Mouse (Mus musculus) limb, embryonic 11.5 days (tissue): ENCODE data around the gene Hpse2. TPM values are rescaled to one million over a fixed set of nuclear protein-coding genes. Genes with fewer than 3 reads are reported as not detected.

Experiments used
- ATAC-seq: fragments of 200-750 bp; cut with Nextera tagmentation; 2 replicates; pipeline ENCODE4 v1.8.0; 2017; ENCODE audit warnings: low read depth; ENCODE audit not compliant: insufficient number of reproducible peaks, low FRiP score, low TSS enrichment
- DNase-seq: peaks from one replicate; pipeline ENCODE4 v3.0.0-alpha.2; 2015; ENCODE audit warnings: low spot score
- H3K27ac ChIP-seq: fragments of 300-500 bp; sonication (generic); replicated peaks from 2 replicates; pipeline ENCODE4 v1.5.1; 2014; ENCODE audit warnings: low read depth, mild to moderate bottlenecking, low read length
- H3K27me3 ChIP-seq: fragments of 300-500 bp; sonication (generic); 2 replicates; pipeline ENCODE4 v1.6.1; 2014; ENCODE audit warnings: mild to moderate bottlenecking, low read length, mixed read lengths; ENCODE audit not compliant: control insufficient read depth, insufficient read depth
- H3K36me3 ChIP-seq: fragments of 300-500 bp; sonication (generic); 2 replicates; pipeline ENCODE4 v1.6.1; 2014; ENCODE audit warnings: mild to moderate bottlenecking, low read length, moderate library complexity, mixed read lengths; ENCODE audit not compliant: control insufficient read depth, insufficient read depth
- H3K4me1 ChIP-seq: fragments of 300-500 bp; sonication (generic); 2 replicates; pipeline ENCODE4 v1.6.1; 2014; ENCODE audit warnings: low read length, mixed read lengths; ENCODE audit not compliant: control insufficient read depth, insufficient read depth
- H3K4me2 ChIP-seq: fragments of 300-500 bp; sonication (generic); 2 replicates; pipeline ENCODE4 v1.6.1; 2014; ENCODE audit warnings: low read depth, mild to moderate bottlenecking, moderate library complexity; ENCODE audit not compliant: severe bottlenecking
- H3K4me3 ChIP-seq: fragments of 300-500 bp; sonication (generic); 2 replicates; pipeline ENCODE4 v1.5.1; 2014; ENCODE audit warnings: low read depth, low read length
- H3K9ac ChIP-seq: fragments of 300-500 bp; sonication (generic); 2 replicates; pipeline ENCODE4 v1.6.1; 2014; ENCODE audit warnings: mild to moderate bottlenecking, low read length
- H3K9me3 ChIP-seq: fragments of 300-500 bp; sonication (generic); 2 replicates; pipeline ENCODE4 v1.6.1; 2016; ENCODE audit warnings: low read length; ENCODE audit not compliant: control insufficient read depth
- WGBS: fragments of 180-500 bp; shearing (Covaris S2); extraction: QIAGEN DNeasy Blood & Tissue Kit; methylation state at CpG from one replicate; pipeline ENCODE4 v1.1.7; 2014; 5-methylcytosine and 5-hydroxymethylcytosine counted together
- polyA plus RNA-seq: library from polyadenylated mRNA; unstranded; fragments of >200 nt; fragmentation: Nextera tagmentation; extraction: Ambion mirVana; gene quantifications from 2 replicates; pipeline ENCODE4 v1.2.1, GENCODE M21; 2014

Hpse2 gene
- polyA plus RNA-seq, 1 experiment from 2014 or later, result 5.8 TPM

DNA sequence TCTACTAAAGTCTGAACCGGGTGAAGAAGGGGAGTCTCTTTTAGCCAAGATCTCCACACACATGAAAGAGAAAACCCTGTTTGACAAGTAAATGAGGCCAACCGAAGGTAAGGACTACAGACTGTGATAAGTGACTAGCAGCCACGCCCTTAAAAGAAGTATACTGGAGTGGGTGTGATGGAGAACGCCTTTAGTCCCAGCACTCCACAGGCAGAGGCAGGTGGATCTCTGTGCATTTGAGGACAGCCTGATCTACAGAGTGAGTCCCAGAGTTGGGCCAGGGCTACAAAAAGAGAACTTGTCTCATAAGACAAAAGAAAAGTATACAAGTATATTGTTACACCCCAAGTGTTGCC lies 642.3 kb downstream of the Hpse2 start:
- Histone ChIP-seq H3K36me3 (no peaks in the 10 kb centered on the region), H3K27ac (no peak overlapping the region), H3K4me3 (no peak overlapping the region), H3K9me3 (no peaks in the 10 kb centered on the region), H3K4me1 (no peaks in the 10 kb centered on the region), H3K4me2 (no peak overlapping the region), H3K27me3 (no peaks in the 10 kb centered on the region), H3K9ac (no peak overlapping the region)
- DNase-seq (no peak), ATAC-seq (no peak)
- WGBS, result 68% methylated on average over 4 of the region's 4 CpGs

DNA sequence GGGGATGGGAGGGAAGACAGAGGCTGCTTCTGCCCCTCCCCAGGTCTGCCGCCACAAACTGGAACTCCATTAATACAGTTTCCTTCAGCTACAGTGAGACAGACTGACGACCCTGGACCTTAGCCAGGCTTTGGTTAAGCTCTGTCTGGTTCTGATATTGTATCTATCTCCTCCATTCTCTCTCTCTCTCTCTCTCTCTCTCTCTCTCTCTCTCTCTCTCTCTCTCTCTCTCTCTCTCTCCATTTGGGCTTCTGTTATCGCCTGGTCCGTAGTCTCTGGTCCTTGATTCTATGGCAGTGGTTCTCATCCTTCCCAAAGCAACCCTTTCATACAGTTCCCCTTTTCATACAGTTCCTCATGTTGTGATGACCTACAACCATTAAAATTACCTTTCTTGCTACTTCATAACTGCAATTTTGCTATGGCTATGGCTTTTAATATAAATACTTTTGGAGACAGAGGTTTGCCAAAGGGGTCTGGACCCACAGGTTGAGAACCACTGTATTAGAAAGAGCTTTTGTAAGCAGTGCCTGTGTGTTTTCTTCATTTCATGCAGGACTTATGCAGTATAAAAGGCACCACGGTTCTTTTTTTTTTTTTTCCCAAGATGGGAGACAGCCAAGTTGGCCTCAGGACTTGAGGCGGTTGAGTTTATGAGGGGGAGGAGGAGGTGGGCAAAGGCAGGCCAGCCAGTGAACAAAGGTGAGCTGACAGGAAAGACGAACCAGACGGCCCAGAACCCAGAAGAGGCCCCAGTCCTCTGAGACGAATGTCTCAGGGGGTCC lies 642.9 kb downstream of the Hpse2 start:
- Histone ChIP-seq H3K27me3 (no peaks in the 10 kb centered on the region), H3K4me2 (no peak overlapping the region), H3K9ac (no peak overlapping the region), H3K9me3 (no peaks in the 10 kb centered on the region), H3K4me3 (no peak overlapping the region), H3K4me1 (no peaks in the 10 kb centered on the region), H3K27ac (no peak overlapping the region), H3K36me3 (no peaks in the 10 kb centered on the region)
- ATAC-seq, result no peak
- DNase-seq, result no peak
- 62% methylated on average over 9 of the region's 9 CpGs for WGBS

DNA sequence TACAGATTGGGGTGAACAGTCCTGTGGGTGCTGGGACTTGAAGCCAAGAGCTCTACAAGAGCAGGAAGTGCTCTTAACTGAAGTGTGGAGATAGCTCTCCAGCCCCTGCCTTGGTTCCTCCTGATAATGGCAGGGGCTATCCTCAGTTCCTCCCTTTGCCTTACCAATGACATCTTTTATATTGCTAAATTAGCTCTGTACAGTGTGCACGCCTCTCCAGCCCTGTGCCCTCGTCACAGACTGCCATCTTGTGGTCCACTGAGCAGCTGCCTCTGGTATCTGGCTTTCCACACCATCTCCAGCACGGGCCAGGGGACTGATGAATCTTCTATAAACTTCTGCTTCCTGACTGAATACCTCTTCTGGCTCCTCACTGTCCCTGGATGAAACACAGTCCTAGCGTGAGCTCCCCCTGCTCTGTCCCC lies 644.0 kb downstream of the Hpse2 start:
- peak; percentile 67 for DNase-seq
- Histone ChIP-seq H3K4me2 (no peak overlapping the region), H3K4me3 (no peak overlapping the region), H3K27ac (no peak overlapping the region), H3K36me3 (no peaks in the 10 kb centered on the region), H3K9me3 (no peaks in the 10 kb centered on the region), H3K27me3 (no peaks in the 10 kb centered on the region), H3K4me1 (no peaks in the 10 kb centered on the region), H3K9ac (no peak overlapping the region)
- WGBS, result 42% methylated on average over 4 of the region's 4 CpGs
- no peak for ATAC-seq

DNA sequence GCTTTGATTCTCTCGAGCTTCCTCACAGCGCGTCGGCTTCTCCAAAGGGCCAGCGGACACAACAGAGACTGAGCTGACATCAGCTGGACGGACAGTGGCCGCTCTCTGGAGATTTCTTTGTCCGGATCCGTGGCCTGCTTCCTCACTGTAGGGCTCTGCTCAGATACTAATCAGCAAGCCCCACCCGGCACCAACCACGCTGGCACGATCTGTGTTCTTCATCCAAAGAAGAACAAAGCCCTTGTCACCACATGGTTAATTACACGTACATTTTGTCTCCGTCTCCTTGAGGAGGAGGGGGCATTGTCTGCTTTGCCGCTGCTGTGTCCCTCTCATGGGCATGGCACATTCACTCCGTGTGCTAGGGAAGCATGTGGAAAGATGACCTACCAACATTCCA lies 644.9 kb downstream of the Hpse2 start:
- no peak overlapping the region for H3K4me3 ChIP-seq
- 87% methylated on average over 16 of the region's 16 CpGs for WGBS
- no peak overlapping the region for H3K4me2 ChIP-seq
- H3K27me3 ChIP-seq, result no peaks in the 10 kb centered on the region
- DNase-seq (no peak), ATAC-seq (no peak)
- no peak overlapping the region; the same call in 1 of the 2 replicates for H3K9ac ChIP-seq
- H3K9me3 ChIP-seq, result no peaks in the 10 kb centered on the region
- no peaks in the 10 kb centered on the region for H3K4me1 ChIP-seq
- no peak overlapping the region for H3K27ac ChIP-seq
- H3K36me3 ChIP-seq, result no peaks in the 10 kb centered on the region

DNA sequence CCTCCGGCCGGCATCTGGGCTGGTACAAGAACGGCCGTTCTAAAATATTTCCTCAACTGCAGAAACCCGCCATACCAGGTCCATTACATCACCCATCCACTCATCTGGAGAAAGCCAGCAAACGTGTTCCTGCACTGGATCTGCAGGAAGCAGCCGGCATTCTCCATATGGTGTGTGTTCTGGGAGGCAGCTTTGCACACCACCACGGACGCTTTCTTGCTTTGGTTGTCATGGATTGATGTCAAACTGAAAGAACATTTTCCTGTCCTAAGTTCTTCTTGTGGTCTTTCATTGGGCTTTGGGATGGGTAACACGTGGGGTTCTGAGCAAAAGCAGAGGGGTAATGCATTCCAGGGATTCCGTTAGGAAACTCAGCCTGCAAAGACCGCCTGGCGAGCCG lies 646.3 kb downstream of the Hpse2 start:
- ATAC-seq (no peak), DNase-seq (no peak)
- Histone ChIP-seq H3K4me3 (no peak overlapping the region), H3K27me3 (no peaks in the 10 kb centered on the region), H3K9me3 (no peaks in the 10 kb centered on the region), H3K36me3 (no peaks in the 10 kb centered on the region), H3K4me2 (no peak overlapping the region), H3K4me1 (no peaks in the 10 kb centered on the region; the same call in 1 of the 2 replicates), H3K27ac (no peak overlapping the region), H3K9ac (no peak overlapping the region)
- WGBS, result 75% methylated on average over 14 of the region's 14 CpGs

DNA sequence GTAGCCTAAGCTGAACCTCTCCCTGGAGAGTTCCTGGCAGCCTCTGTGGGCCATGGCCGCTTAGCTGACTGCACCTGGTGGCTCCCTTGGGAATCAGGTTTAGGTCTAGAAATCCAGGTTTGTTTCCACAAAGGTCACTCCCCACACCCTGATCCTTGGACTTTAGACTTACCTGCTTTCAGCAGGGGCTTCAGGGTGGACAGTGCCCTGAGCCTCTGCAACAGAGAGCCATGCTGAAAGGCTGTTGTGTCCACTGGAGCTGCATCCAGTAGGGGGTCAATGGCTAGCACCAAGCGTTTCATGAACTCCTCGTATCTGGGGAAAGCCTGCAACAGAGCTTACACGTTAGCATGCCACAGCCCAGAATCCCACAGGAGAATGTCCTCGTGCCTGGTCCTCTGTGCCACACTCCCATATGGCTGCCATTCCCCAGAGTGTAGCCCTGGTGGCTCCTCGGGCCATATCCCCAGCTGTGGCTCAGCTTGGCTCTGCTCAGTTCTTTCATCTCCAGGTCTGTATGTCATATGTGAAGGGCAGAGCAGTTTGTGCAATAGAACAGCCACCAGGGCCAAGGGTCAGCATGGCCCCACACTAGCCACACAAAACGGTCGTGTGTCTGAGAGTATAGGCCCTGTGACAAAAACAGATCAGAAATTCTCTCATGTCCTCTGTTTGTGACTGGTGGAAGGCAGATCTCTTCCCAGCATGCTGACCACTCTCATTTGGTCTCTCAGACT lies 647.8 kb downstream of the Hpse2 start:
- Histone ChIP-seq H3K36me3 (no peaks in the 10 kb centered on the region), H3K4me3 (no peak overlapping the region), H3K27me3 (no peaks in the 10 kb centered on the region), H3K4me2 (no peak overlapping the region), H3K9me3 (no peaks in the 10 kb centered on the region), H3K4me1 (peaks cover 4% of the 10 kb centered on the region; the same call in 1 of the 2 replicates), H3K27ac (no peak overlapping the region), H3K9ac (no peak overlapping the region)
- DNase-seq (no peak), ATAC-seq (no peak)
- WGBS, result 66% methylated on average over 8 of the region's 8 CpGs

DNA sequence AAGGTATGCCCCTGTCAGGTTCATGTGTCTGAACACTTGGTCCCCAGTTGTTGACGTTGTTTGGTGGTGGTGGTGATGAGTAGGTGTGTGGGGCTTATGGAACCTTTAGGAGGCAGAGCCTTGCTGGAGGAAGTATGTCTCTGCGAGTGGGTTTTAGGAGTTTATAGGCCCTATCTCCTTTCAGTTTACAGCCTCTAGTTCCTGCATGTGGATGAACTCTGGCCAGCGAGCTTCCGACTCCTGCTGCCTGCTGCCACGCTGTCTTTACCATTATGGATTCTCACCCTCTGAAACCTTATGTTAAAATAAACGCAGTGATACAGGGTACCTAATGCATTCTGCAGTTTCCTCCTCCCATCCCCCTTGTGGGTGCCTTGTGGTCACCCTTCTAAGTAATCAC lies 648.4 kb downstream of the Hpse2 start:
- ATAC-seq (no peak), DNase-seq (no peak)
- no peaks in the 10 kb centered on the region for H3K9me3 ChIP-seq
- H3K9ac ChIP-seq, result no peak overlapping the region
- no peaks in the 10 kb centered on the region for H3K36me3 ChIP-seq
- H3K4me2 ChIP-seq, result no peak overlapping the region
- no peak overlapping the region for H3K4me3 ChIP-seq
- peaks cover 4% of the 10 kb centered on the region; the same call in 1 of the 2 replicates for H3K4me1 ChIP-seq
- 57% methylated on average over 6 of the region's 6 CpGs for WGBS
- no peak overlapping the region for H3K27ac ChIP-seq
- H3K27me3 ChIP-seq, result no peaks in the 10 kb centered on the region

DNA sequence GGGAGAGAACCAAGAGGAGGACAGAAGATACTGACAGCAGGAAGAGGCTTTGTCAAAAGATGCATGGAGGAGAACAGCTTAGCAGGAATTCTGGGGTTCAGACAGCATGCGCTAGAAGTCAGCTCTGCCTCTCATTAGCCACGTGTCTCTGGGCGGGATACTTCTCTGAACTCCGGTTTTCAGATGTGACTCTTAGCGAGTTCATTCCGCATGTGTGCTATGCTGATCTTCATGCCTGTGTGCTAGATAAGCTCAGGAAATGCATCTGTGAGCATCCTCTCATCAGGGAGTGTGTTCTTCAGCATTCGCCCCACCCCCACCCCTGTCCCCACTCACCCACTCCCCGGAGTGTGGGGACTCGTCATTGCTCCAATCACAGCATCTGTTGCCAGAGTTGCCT lies 650.4 kb downstream of the Hpse2 start:
- Histone ChIP-seq H3K36me3 (no peaks in the 10 kb centered on the region), H3K27ac (no peak overlapping the region), H3K4me2 (no peak overlapping the region), H3K4me1 (peaks cover 4% of the 10 kb centered on the region; the same call in 1 of the 2 replicates), H3K27me3 (no peaks in the 10 kb centered on the region), H3K9ac (no peak overlapping the region), H3K9me3 (no peaks in the 10 kb centered on the region), H3K4me3 (no peak overlapping the region)
- no peak for DNase-seq
- 62% methylated on average over 9 of the region's 9 CpGs for WGBS
- no peak for ATAC-seq
